In the genomic region with DNA sequence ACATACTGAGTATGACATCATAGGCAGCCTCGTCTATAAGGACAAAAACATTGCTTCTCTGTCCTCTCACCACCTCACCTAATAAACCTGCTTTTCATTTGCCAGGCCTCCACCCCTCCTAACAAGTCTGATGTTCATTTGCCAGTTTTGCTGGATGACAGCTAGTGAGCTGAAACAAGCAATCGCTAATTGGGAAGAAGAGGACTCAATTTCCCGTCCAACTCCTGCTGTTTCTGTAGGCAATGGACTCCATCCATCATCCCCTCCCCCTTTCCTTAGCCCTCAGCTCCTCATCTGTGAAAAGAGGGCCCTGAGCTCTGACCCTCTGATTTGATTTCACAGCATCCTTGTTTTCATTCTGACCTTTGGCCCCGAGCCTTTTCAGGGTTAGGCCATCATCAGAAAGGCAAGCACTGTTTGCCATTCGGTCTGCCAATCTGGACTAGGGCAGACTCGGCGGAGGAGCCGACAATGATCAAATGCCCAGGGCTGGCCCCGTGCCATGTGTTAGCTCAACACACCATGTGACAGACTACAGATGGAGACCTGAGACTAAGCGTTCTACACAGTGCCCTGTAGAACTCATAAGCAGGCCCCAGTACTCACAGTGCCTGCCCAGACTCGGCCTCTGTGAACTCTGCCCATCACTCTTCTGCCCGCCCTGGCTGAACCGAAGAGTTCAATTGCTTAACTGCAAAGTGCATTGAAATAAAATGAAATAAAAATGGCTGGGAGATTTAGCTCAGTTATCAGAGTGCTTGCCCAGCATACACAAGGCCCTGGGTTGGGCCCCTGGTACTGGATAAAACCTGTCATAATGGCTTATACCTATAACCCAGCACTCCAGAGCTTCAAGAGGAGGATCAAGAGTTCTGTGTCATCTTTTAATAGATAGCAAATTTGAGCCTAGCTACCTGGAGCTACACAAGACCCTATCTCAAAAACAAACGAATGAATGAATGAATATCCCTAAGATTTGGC, we compare ENCODE assay signal across 8 mouse cellular contexts.
DNase-seq lines count a peak whose midpoint lies in the region; ATAC-seq and TF ChIP-seq lines count a peak whose summit lies in the region.

No protein-coding gene starts in this region.

- H3K27ac ChIP-seq in forebrain, embryonic 12.5 days = no peak overlapping the region
- H3K27ac ChIP-seq in intestine, embryonic 16.5 days (ENCODE audit: low read length) = no peak overlapping the region
- H3K27ac ChIP-seq in left cerebral cortex, adult 2 months = no peak overlapping the region
- H3K27ac ChIP-seq in neural tube, embryonic 12.5 days = no peak overlapping the region

- intact Hi-C loops in left cerebral cortex, adult 2 months (cut with DNase I) = no loop called here

- no peak overlapping the region for H3K4me2 ChIP-seq in forebrain, embryonic 12.5 days
- no peak overlapping the region for H3K4me2 ChIP-seq in intestine, embryonic 16.5 days (ENCODE audit: low read depth, low read length)
- H3K4me2 ChIP-seq in neural tube, embryonic 12.5 days (replicated peaks) = 0 out of 2 replicates have a peak overlapping the region, but pooled peaks have one; percentile 4

- H3K9ac ChIP-seq in forebrain, embryonic 12.5 days = no peak overlapping the region
- no peak overlapping the region for H3K9ac ChIP-seq in intestine, embryonic 16.5 days (ENCODE audit: low read depth, low read length)
- H3K9ac ChIP-seq in neural tube, embryonic 12.5 days = no peak overlapping the region

- DNase-seq in adipocyte (ENCODE audit: low spot score) = peak; percentile 54
- peak; percentile 95 for DNase-seq in brain, adult 2 months (ENCODE audit: low read depth, low spot score)
- peak; percentile 42 to 52 for DNase-seq in left cerebral cortex, adult 2 months (ENCODE audit: extremely low spot score in 1 of 2, low spot score in 2 of 2)
- peak; percentile 8 for DNase-seq in urinary bladder, postnatal 10 days (ENCODE audit: low spot score)

- no peaks in the 10 kb centered on the region for H3K9me3 ChIP-seq in forebrain, embryonic 12.5 days
- no peaks in the 10 kb centered on the region for H3K9me3 ChIP-seq in intestine, embryonic 16.5 days (ENCODE audit: control insufficient read depth, low read length)
- H3K9me3 ChIP-seq in neural tube, embryonic 12.5 days = no peaks in the 10 kb centered on the region

- no peaks in the 10 kb centered on the region for H3K27me3 ChIP-seq in forebrain, embryonic 12.5 days
- no peaks in the 10 kb centered on the region for H3K27me3 ChIP-seq in intestine, embryonic 16.5 days (replicated peaks; ENCODE audit: control insufficient read depth, insufficient read depth, low read length)
- no peaks in the 10 kb centered on the region for H3K27me3 ChIP-seq in neural tube, embryonic 12.5 days (replicated peaks)

- 43% methylated on average over 14 of the region's 14 CpGs for WGBS in forebrain, embryonic 12.5 days
- 57% methylated on average over 14 of the region's 14 CpGs for WGBS in intestine, embryonic 16.5 days
- 21% methylated on average over 14 of the region's 14 CpGs for WGBS in neural tube, embryonic 12.5 days

- ATAC-seq in forebrain, embryonic 12.5 days (ENCODE audit: low FRiP score) = peak; percentile 96
- peak; percentile 16; the same call in 1 of the 2 replicates for ATAC-seq in intestine, embryonic 16.5 days
- peak; percentile 96 for ATAC-seq in neural tube, embryonic 12.5 days (ENCODE audit: low FRiP score, low read depth)
- ATAC-seq in inflammation-experienced regulatory T-cells, adult 6 months = no peak

- peaks cover 13% of the 10 kb centered on the region for H3K4me1 ChIP-seq in forebrain, embryonic 12.5 days
- H3K4me1 ChIP-seq in intestine, embryonic 16.5 days (ENCODE audit: control insufficient read depth, insufficient read depth, low read length) = no peaks in the 10 kb centered on the region
- peaks cover 9% of the 10 kb centered on the region; the same call in 1 of the 2 replicates for H3K4me1 ChIP-seq in neural tube, embryonic 12.5 days

- H3K36me3 ChIP-seq in forebrain, embryonic 12.5 days (replicated peaks) = no peaks in the 10 kb centered on the region
- no peaks in the 10 kb centered on the region for H3K36me3 ChIP-seq in intestine, embryonic 16.5 days (ENCODE audit: control insufficient read depth, insufficient read depth, low read length)
- no peaks in the 10 kb centered on the region for H3K36me3 ChIP-seq in neural tube, embryonic 12.5 days

- H3K4me3 ChIP-seq in forebrain, embryonic 12.5 days (replicated peaks) = no peak overlapping the region
- H3K4me3 ChIP-seq in intestine, embryonic 16.5 days (ENCODE audit: low read length) = no peak overlapping the region
- H3K4me3 ChIP-seq in left cerebral cortex, adult 2 months = no peak overlapping the region
- no peak overlapping the region for H3K4me3 ChIP-seq in neural tube, embryonic 12.5 days

- TF ChIP-seq CTCF in left cerebral cortex, adult 2 months (IDR thresholded peaks at IDR 0.05) = no peak

Comparison
In these comparisons a context has a peak if more than half of its experiments do, and no peak if none do; other contexts are left out.
1. DNase-seq: peak in every context shown above with its lines; median percentile 95 in brain, adult 2 months; 54 in adipocyte; 47 in left cerebral cortex, adult 2 months; 8 in urinary bladder, postnatal 10 days.